Mouse (Mus musculus): ENCODE measurements around the gene Rras2. TPM values are rescaled to one million over a fixed set of nuclear protein-coding genes. Genes with fewer than 3 reads are reported as not detected.

Gene Rras2
- polyA plus RNA-seq, 1 experiment from 2014 or later, result 22.3 TPM

- H3K9me3 ChIP-seq (replicated peaks), result no peaks in the 10 kb centered on the region
- 88% methylated on average over 4 of the region's 4 CpGs for WGBS
- H3K27me3 ChIP-seq (ENCODE audit: low read depth, poor library complexity, severe bottlenecking), result no peaks in the 10 kb centered on the region
- H3K36me3 ChIP-seq, result peaks cover 15% of the 10 kb centered on the region
- DNase-seq (ENCODE audit: low spot score), result no peak
- no peak overlapping the region for H3K27ac ChIP-seq
- no peaks in the 10 kb centered on the region for H3K4me1 ChIP-seq
- H3K4me3 ChIP-seq, result no peak overlapping the region
These were observed 80.3 kb downstream of the Rras2 start for GRCm38 (mm10) chr7:114037237-114037636.

- Histone ChIP-seq H3K4me1 (no peaks in the 10 kb centered on the region), H3K36me3 (no peaks in the 10 kb centered on the region), H3K27ac (no peak overlapping the region), H3K27me3 (ENCODE audit: low read depth, poor library complexity, severe bottlenecking) (no peaks in the 10 kb centered on the region), H3K9me3 (replicated peaks) (no peaks in the 10 kb centered on the region), H3K4me3 (no peak overlapping the region)
- no peak for DNase-seq (ENCODE audit: low spot score)
- 88% methylated on average over 6 of the region's 6 CpGs for WGBS
These were observed 88.0 kb downstream of the Rras2 start for GRCm38 (mm10) chr7:114029596-114029995.

GRCm38 (mm10) chr7:114028828-114029227, 88.8 kb downstream of the Rras2 start:
- Histone ChIP-seq H3K9me3 (replicated peaks) (no peaks in the 10 kb centered on the region), H3K4me3 (no peak overlapping the region), H3K27ac (no peak overlapping the region), H3K27me3 (ENCODE audit: low read depth, poor library complexity, severe bottlenecking) (no peaks in the 10 kb centered on the region), H3K4me1 (no peaks in the 10 kb centered on the region), H3K36me3 (no peaks in the 10 kb centered on the region)
- DNase-seq (ENCODE audit: low spot score), result no peak
- 90% methylated on average over 5 of the region's 5 CpGs for WGBS

- Histone ChIP-seq H3K4me3 (no peak overlapping the region), H3K9me3 (replicated peaks) (no peaks in the 10 kb centered on the region), H3K27me3 (ENCODE audit: low read depth, poor library complexity, severe bottlenecking) (no peaks in the 10 kb centered on the region), H3K36me3 (no peaks in the 10 kb centered on the region), H3K4me1 (no peaks in the 10 kb centered on the region), H3K27ac (no peak overlapping the region)
- WGBS, result 94% methylated on average over 3 of the region's 3 CpGs
- no peak for DNase-seq (ENCODE audit: low spot score)
These were observed 90.2 kb downstream of the Rras2 start for GRCm38 (mm10) chr7:114027406-114027805.

- Histone ChIP-seq H3K9me3 (replicated peaks) (no peaks in the 10 kb centered on the region), H3K4me3 (no peak overlapping the region), H3K27ac (no peak overlapping the region), H3K4me1 (0 out of 2 replicates have a peak, but pooled peaks cover 2% of the 10 kb centered on the region), H3K27me3 (ENCODE audit: low read depth, poor library complexity, severe bottlenecking) (no peaks in the 10 kb centered on the region), H3K36me3 (no peaks in the 10 kb centered on the region)
- 92% methylated on average over 8 of the region's 8 CpGs for WGBS
- no peak for DNase-seq (ENCODE audit: low spot score)
These were observed 90.7 kb downstream of the Rras2 start for GRCm38 (mm10) chr7:114026923-114027322.

- 3% methylated on average over 11 of the region's 11 CpGs for WGBS
These were observed 96.9 kb downstream of the Rras2 start for GRCm38 (mm10) chr7:114020704-114021093.

GRCm38 (mm10) chr7:114020057-114020703, 97.4 kb downstream of the Rras2 start:
- WGBS, result 10% methylated on average over 11 of the region's 11 CpGs
- no peak for DNase-seq (ENCODE audit: low spot score)
- Histone ChIP-seq H3K36me3 (no peaks in the 10 kb centered on the region), H3K4me3 (peak overlapping the region; percentile 51), H3K27me3 (ENCODE audit: low read depth, poor library complexity, severe bottlenecking) (no peaks in the 10 kb centered on the region), H3K9me3 (replicated peaks) (no peaks in the 10 kb centered on the region), H3K27ac (0 out of 2 replicates have a peak overlapping the region, but pooled peaks have one; percentile 26), H3K4me1 (0 out of 2 replicates have a peak, but pooled peaks cover 2% of the 10 kb centered on the region)

More at GRCm38 (mm10) chr7:114020704-114021093, 96.9 kb downstream of the Rras2 start:
- H3K27me3 ChIP-seq (ENCODE audit: low read depth, poor library complexity, severe bottlenecking), result no peaks in the 10 kb centered on the region
- no peaks in the 10 kb centered on the region for H3K9me3 ChIP-seq (replicated peaks)
- 0 out of 2 replicates have a peak, but pooled peaks cover 2% of the 10 kb centered on the region for H3K4me1 ChIP-seq
- H3K4me3 ChIP-seq, result peak overlapping the region; percentile 51
- peak; percentile 86 for DNase-seq (ENCODE audit: low spot score)
- no peaks in the 10 kb centered on the region for H3K36me3 ChIP-seq
- 0 out of 2 replicates have a peak overlapping the region, but pooled peaks have one; percentile 26 for H3K27ac ChIP-seq

GRCm38 (mm10) chr7:114018861-114019260, 98.7 kb downstream of the Rras2 start:
- no peak overlapping the region for H3K27ac ChIP-seq
- H3K4me3 ChIP-seq, result no peak overlapping the region
- no peaks in the 10 kb centered on the region for H3K9me3 ChIP-seq (replicated peaks)
- no peak for DNase-seq (ENCODE audit: low spot score)
- no peaks in the 10 kb centered on the region for H3K27me3 ChIP-seq (ENCODE audit: low read depth, poor library complexity, severe bottlenecking)
- no peaks in the 10 kb centered on the region for H3K36me3 ChIP-seq
- 0 out of 2 replicates have a peak, but pooled peaks cover 2% of the 10 kb centered on the region for H3K4me1 ChIP-seq
- 87% methylated on average over 3 of the region's 3 CpGs for WGBS

- 88% methylated on average over 8 of the region's 8 CpGs for whole genome bisulfite sequencing
- H3K9me3 ChIP-seq (replicated peaks), result no peaks in the 10 kb centered on the region
- H3K4me3 ChIP-seq, result no peak overlapping the region
- no peaks in the 10 kb centered on the region for H3K27me3 ChIP-seq (ENCODE audit: low read depth, poor library complexity, severe bottlenecking)
- DNase-seq (ENCODE audit: low spot score), result no peak
- H3K36me3 ChIP-seq, result no peaks in the 10 kb centered on the region
- H3K4me1 ChIP-seq, result no peaks in the 10 kb centered on the region
- H3K27ac ChIP-seq, result no peak overlapping the region
These were observed 101.3 kb downstream of the Rras2 start for GRCm38 (mm10) chr7:114016001-114016949.

- 71% methylated on average over 9 of the region's 9 CpGs for WGBS
- no peak for DNase-seq (ENCODE audit: low spot score)
- H3K27ac ChIP-seq, result no peak overlapping the region
These were observed 105.7 kb downstream of the Rras2 start for GRCm38 (mm10) chr7:114011726-114012443.

GRCm38 (mm10) chr7:114007565-114007964, 110.0 kb downstream of the Rras2 start:
- 73% methylated on average over 5 of the region's 5 CpGs for WGBS
- peak; percentile 40 for DNase-seq (ENCODE audit: low spot score)
- H3K9me3 ChIP-seq (replicated peaks), result no peaks in the 10 kb centered on the region
- H3K4me3 ChIP-seq, result no peak overlapping the region
- no peaks in the 10 kb centered on the region for H3K27me3 ChIP-seq (ENCODE audit: low read depth, poor library complexity, severe bottlenecking)
- H3K27ac ChIP-seq, result no peak overlapping the region
- 0 out of 2 replicates have a peak, but pooled peaks cover 4% of the 10 kb centered on the region for H3K4me1 ChIP-seq
- no peaks in the 10 kb centered on the region for H3K36me3 ChIP-seq

More at GRCm38 (mm10) chr7:114011726-114012443, 105.7 kb downstream of the Rras2 start:
- H3K36me3 ChIP-seq, result no peaks in the 10 kb centered on the region
- no peaks in the 10 kb centered on the region for H3K9me3 ChIP-seq (replicated peaks)
- no peaks in the 10 kb centered on the region for H3K4me1 ChIP-seq
- H3K27me3 ChIP-seq (ENCODE audit: low read depth, poor library complexity, severe bottlenecking), result no peaks in the 10 kb centered on the region
- H3K4me3 ChIP-seq, result no peak overlapping the region

GRCm38 (mm10) chr7:114006456-114006855, 111.1 kb downstream of the Rras2 start:
- WGBS, result 90% methylated on average over 8 of the region's 8 CpGs
- no peak overlapping the region for H3K4me3 ChIP-seq
- H3K36me3 ChIP-seq, result no peaks in the 10 kb centered on the region
- H3K9me3 ChIP-seq (replicated peaks), result no peaks in the 10 kb centered on the region
- no peaks in the 10 kb centered on the region for H3K27me3 ChIP-seq (ENCODE audit: low read depth, poor library complexity, severe bottlenecking)
- H3K4me1 ChIP-seq, result 0 out of 2 replicates have a peak, but pooled peaks cover 4% of the 10 kb centered on the region
- DNase-seq (ENCODE audit: low spot score), result no peak
- no peak overlapping the region for H3K27ac ChIP-seq

Measured in limb, embryonic 10.5 days (tissue).